Mouse (Mus musculus) limb, embryonic 10.5 days (tissue): ENCODE measurements at regions not wholly inside any gene's neighbourhood (a gene's known extent, or its start where the extent isn't known, plus 50 kb on each side); places are given as distances from the start of the nearest gene placed in this dataset.
A peak's percentile ranks its signal among the peaks of the same experiment; 100 is the strongest.

Experiments used
- DNase-seq: peaks from one replicate; pipeline ENCODE4 v3.0.0-alpha.2; 2017; ENCODE audit warnings: low spot score
- H3K27ac ChIP-seq: fragments of 300-500 bp; sonication (generic); 2 replicates; pipeline ENCODE4 v1.5.1; 2016; ENCODE audit warnings: mild to moderate bottlenecking
- H3K27me3 ChIP-seq: fragments of 300-500 bp; sonication (generic); 2 replicates; pipeline ENCODE4 v1.6.1; 2016; ENCODE audit warnings: low read depth, mild to moderate bottlenecking; ENCODE audit not compliant: poor library complexity, severe bottlenecking
- H3K36me3 ChIP-seq: fragments of 300-500 bp; sonication (generic); 2 replicates; pipeline ENCODE4 v1.6.1; 2016; ENCODE audit warnings: mild to moderate bottlenecking, moderate library complexity
- H3K4me1 ChIP-seq: fragments of 300-500 bp; sonication (generic); 2 replicates; pipeline ENCODE4 v1.6.1; 2016
- H3K4me3 ChIP-seq: fragments of 300-500 bp; sonication (generic); 2 replicates; pipeline ENCODE4 v1.5.1; 2016; ENCODE audit warnings: mild to moderate bottlenecking, moderate library complexity
- H3K9me3 ChIP-seq: fragments of 300-500 bp; sonication (generic); replicated peaks from 2 replicates; pipeline ENCODE4 v1.6.1; 2016; ENCODE audit warnings: mild to moderate bottlenecking
- WGBS: fragments of 180-500 bp; shearing (Covaris S2); methylation state at CpG from one replicate; pipeline ENCODE4 v1.1.7; 2016; 5-methylcytosine and 5-hydroxymethylcytosine counted together

DNA sequence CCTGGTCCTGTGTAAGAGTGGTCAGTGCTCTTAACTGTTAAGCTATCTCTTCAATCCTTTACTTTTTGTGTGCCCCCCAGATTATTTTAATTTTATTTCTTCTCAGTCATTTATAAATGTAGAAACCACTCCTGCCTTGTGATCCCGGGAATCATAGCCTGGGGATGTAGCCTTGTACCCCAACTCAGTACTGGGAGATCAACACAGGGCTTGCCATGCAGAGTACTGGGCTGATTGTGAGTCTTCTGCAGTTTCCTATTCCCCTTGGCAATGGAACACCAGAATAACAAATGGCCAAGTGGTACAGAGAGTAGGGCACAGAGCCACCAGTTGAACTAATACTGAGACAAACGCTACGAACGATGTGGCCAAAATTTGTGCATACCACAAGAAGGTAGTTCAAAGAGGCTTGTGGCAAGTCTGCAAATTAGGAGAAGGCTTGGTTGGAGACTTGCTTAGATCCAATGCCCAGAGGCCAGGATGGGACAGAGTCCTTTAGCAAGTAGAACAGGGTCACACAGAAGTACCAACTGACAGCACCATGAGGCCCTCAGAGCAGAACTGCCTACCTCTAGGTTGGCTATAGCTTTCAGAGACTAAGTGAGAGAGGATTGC, 151.9 kb downstream of the Qrsl1 start:
- Histone ChIP-seq H3K4me3 (no peak overlapping the region), H3K27ac (no peak overlapping the region), H3K36me3 (no peaks in the 10 kb centered on the region), H3K27me3 (no peaks in the 10 kb centered on the region), H3K9me3 (no peaks in the 10 kb centered on the region), H3K4me1 (peaks cover 13% of the 10 kb centered on the region)
- no peak for DNase-seq
- WGBS, result 95% methylated on average over 4 of the region's 4 CpGs

DNA sequence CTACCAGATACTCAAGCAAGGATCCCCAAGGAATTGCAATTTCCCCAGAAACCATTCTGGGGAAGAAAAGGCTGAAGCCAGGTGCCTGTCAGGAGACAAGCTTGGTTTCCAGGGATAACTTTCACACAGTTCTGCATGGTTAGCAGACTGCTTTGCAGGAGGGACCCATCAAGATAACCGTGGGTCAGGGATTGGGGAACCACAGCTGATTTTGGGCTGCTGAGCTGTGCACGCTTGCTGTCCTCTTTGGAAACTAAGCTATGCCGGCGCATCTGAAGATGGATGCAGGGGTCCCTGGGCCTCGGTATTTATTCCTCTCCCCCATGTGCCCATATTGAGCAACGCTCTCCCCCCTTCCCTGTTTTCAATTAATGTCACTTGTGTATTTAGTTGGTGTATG, 151.1 kb downstream of the Qrsl1 start:
- Histone ChIP-seq H3K36me3 (no peaks in the 10 kb centered on the region), H3K27ac (peak overlapping the region; percentile 58), H3K9me3 (no peaks in the 10 kb centered on the region), H3K27me3 (no peaks in the 10 kb centered on the region), H3K4me3 (no peak overlapping the region), H3K4me1 (peaks cover 13% of the 10 kb centered on the region)
- DNase-seq, result no peak
- WGBS, result 86% methylated on average over 6 of the region's 6 CpGs

- Histone ChIP-seq H3K27me3 (no peaks in the 10 kb centered on the region), H3K4me1 (peaks cover 13% of the 10 kb centered on the region), H3K9me3 (no peaks in the 10 kb centered on the region), H3K27ac (peak overlapping the region; percentile 58), H3K36me3 (no peaks in the 10 kb centered on the region), H3K4me3 (no peak overlapping the region)
- 84% methylated on average over 10 of the region's 10 CpGs for WGBS
- no peak for DNase-seq
These were observed 150.7 kb downstream of the Qrsl1 start for GRCm38 (mm10) chr10:43750854-43751253.

DNA sequence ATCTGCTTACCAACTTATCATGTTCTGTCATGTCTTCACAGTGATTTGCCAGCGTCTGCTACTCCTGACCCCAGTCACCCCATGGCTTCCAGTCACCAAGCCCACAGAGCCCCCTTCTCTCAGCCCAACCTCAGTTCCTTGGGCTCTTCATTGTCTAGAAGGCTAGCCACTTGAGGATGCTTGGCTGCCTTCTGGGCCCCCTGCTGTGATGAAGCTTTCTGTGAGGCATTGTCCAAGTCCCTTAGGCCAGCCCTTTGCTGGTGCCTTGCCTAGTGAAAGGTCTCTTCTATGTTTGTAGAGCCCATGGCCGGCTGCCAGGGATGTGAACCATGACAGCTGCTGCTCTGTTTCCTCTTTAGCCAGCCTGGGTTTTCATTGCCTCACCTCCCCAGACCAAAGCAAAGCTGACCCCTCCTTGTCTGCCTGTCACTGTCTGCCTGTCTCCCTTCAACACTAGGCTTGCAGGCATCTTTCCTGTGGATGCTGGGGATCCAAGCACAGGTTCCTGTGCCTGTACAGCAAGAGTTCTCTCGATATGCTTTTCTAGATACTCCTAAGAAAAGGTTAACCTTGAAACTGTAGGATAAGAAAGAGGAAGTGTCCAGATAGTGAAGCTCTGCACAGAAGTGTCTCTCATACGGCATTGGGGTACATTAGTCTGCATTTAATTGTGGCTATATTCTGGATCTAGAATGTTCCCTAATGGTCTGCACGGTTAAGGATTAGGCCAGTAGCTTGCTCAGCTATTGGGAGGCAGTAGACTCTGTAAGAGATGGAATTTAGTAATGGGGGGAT, 149.5 kb downstream of the Qrsl1 start:
- 74% methylated on average over 5 of the region's 5 CpGs for WGBS
- Histone ChIP-seq H3K27ac (peak overlapping the region; percentile 53; the same call in 1 of the 2 replicates), H3K36me3 (no peaks in the 10 kb centered on the region), H3K9me3 (no peaks in the 10 kb centered on the region), H3K4me1 (peaks cover 13% of the 10 kb centered on the region), H3K4me3 (no peak overlapping the region), H3K27me3 (no peaks in the 10 kb centered on the region)
- DNase-seq, result no peak

DNA sequence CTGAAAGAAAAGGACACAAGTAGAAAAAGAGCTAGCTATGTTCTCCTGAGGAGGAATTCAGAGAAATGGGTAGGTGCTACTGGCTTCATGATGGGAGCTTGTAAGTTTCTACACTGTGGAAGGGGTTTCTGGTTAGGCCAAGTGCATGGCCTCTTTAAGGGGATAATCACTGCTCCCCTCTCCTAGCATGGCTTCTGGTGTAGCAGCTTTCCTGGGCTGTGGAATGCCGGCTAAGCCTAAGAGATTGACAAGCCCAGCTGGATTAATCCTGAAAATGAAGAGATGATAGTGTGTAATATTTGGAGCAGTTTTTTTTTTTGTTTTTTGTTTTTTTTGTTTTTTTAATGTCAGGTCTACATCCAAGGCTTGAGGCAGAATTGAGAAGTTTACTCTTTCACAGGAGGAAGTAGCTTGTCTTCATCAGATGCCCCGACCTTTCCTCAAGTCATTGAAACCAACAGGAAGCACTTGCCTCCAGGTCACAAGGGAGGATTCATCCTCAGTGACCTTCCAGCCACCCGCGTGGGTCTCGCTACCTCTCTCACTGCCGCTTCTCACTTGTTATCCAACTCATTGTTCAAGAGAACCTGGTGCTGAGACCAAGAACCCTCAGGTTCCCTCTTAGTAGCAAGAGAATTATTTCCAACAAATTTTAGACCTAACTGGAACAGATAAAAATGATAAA, 144.5 kb downstream of the Qrsl1 start:
- WGBS, result 79% methylated on average over 6 of the region's 6 CpGs

DNA sequence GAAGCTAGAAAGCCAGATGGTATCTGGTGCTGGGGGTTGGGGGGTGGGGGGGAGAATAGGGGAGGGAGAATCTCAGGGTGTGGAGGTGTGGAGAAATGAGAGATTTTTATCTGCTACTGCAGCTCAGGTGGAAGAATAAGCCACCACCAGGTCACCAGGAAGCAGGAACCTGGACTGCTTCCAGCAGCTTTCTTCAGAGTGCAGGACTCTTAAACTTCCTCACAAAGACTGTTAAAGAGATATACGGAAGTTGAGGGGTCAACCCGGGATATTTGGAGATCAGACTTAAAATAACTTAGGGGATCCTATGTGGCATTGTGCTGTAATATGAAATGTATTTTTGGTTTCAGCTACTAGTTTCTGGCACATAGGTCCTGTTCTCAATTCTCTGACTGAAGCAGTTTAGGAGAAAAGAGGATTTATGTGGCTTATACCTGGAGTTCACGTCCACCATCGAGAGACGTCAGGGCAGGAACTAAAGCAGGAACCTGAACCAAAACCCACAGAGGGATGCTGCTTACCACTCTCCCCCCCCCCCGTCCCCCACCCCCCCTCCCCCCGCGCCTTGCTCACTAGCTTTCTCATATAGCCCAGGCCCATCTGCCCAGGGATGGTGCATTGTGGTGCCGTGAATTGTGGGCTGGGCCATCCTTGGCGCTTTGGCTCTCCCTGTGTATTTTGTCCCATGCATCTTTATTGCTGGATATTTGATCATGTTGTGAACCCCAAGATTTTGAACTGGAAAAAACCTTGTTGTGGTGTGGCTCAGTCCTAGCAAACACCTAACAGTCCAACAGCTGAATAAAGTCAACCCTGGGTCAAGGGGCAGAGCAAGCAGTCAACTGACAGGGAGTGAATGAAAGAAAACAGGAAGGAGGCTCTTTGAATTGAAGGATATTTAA, 143.2 kb downstream of the Qrsl1 start:
- 88% methylated on average over 10 of the region's 10 CpGs for WGBS

More for the DNA sequence above, 144.5 kb downstream of the Qrsl1 start:
- Histone ChIP-seq H3K36me3 (no peaks in the 10 kb centered on the region), H3K9me3 (no peaks in the 10 kb centered on the region), H3K4me3 (no peak overlapping the region), H3K27me3 (no peaks in the 10 kb centered on the region), H3K27ac (no peak overlapping the region), H3K4me1 (peaks cover 9% of the 10 kb centered on the region)
- DNase-seq, result no peak

GRCm38 (mm10) chr10:43759186-43759905, 142.2 kb downstream of the Qrsl1 start:
- H3K4me3 ChIP-seq, result no peak overlapping the region
- H3K27ac ChIP-seq, result no peak overlapping the region; the same call in 1 of the 2 replicates
- 90% methylated on average over 14 of the region's 14 CpGs for WGBS
- H3K36me3 ChIP-seq, result no peaks in the 10 kb centered on the region
- H3K27me3 ChIP-seq, result no peaks in the 10 kb centered on the region
- DNase-seq, result no peak
- no peaks in the 10 kb centered on the region for H3K9me3 ChIP-seq
- peaks cover 18% of the 10 kb centered on the region for H3K4me1 ChIP-seq

More for the DNA sequence above, 143.2 kb downstream of the Qrsl1 start:
- no peak for DNase-seq
- no peaks in the 10 kb centered on the region for H3K27me3 ChIP-seq
- no peaks in the 10 kb centered on the region for H3K36me3 ChIP-seq
- H3K27ac ChIP-seq, result no peak overlapping the region
- H3K4me1 ChIP-seq, result peaks cover 18% of the 10 kb centered on the region
- H3K4me3 ChIP-seq, result no peak overlapping the region
- H3K9me3 ChIP-seq, result no peaks in the 10 kb centered on the region

DNA sequence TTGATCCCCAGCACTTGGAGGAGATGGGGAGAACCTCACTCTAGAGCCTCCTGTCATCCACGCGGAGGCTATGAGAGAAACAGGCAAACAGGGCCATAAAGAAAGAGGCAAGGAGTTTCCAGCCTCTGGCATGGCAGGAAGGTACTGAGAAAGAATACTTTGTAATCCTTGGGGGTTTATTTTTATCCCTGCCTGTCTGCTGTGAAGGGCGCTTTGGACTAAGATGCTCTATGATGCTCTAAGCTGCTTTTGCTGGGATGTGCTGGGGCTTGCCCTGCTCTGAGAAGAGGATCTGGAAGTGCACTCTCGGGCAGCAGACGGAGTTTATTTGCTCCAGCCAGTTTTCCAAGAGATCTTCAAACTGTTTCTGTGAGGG, 141.7 kb downstream of the Qrsl1 start:
- Histone ChIP-seq H3K9me3 (no peaks in the 10 kb centered on the region), H3K27ac (no peak overlapping the region), H3K27me3 (no peaks in the 10 kb centered on the region), H3K4me1 (peaks cover 21% of the 10 kb centered on the region), H3K4me3 (no peak overlapping the region), H3K36me3 (no peaks in the 10 kb centered on the region)
- WGBS, result 84% methylated on average over 5 of the region's 5 CpGs
- DNase-seq, result no peak

DNA sequence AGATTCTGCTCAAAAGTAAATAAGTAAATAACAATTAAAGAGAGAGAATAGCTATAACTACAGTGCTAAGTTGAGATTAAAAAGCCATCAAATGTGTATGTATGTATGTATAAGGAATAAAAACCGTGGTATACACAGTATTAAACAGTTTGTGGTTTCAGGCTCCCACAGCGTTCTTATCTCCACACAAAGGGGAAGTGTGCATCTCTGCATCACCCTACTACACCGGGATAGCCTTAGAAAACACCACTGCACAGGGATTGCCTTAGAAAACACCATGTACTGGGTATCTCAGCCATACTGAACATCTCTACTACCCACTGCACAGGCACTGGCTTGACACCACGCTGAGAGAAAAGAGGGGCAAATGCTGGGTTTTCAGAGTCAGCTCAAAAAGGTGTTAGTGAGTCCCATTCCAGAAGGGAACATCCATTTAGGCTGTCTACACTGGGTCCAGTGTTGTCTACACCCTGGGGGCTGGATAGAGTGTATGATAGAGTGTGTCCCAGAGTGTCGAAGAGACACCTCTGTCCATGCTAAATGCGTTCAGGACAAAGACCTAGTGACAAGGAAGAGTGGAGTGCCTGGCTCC, 139.5 kb downstream of the Qrsl1 start:
- no peak for DNase-seq
- 87% methylated on average over 6 of the region's 6 CpGs for WGBS
- no peaks in the 10 kb centered on the region for H3K27me3 ChIP-seq
- H3K4me1 ChIP-seq, result peaks cover 35% of the 10 kb centered on the region
- no peak overlapping the region for H3K4me3 ChIP-seq
- H3K9me3 ChIP-seq, result no peaks in the 10 kb centered on the region
- H3K27ac ChIP-seq, result no peak overlapping the region
- no peaks in the 10 kb centered on the region for H3K36me3 ChIP-seq

GRCm38 (mm10) chr10:43764581-43764980, 137.0 kb downstream of the Qrsl1 start:
- peaks cover 27% of the 10 kb centered on the region for H3K4me1 ChIP-seq
- H3K27ac ChIP-seq, result no peak overlapping the region
- H3K27me3 ChIP-seq, result no peaks in the 10 kb centered on the region
- peak; percentile 18 for DNase-seq
- no peaks in the 10 kb centered on the region for H3K9me3 ChIP-seq
- H3K36me3 ChIP-seq, result no peaks in the 10 kb centered on the region
- H3K4me3 ChIP-seq, result no peak overlapping the region
- WGBS, result 93% methylated on average over 3 of the region's 3 CpGs

- Histone ChIP-seq H3K4me1 (peaks cover 27% of the 10 kb centered on the region), H3K27me3 (no peaks in the 10 kb centered on the region), H3K9me3 (no peaks in the 10 kb centered on the region), H3K4me3 (no peak overlapping the region), H3K36me3 (no peaks in the 10 kb centered on the region), H3K27ac (no peak overlapping the region)
- WGBS, result 85% methylated on average over 1 of the region's 1 CpGs
- no peak for DNase-seq
These were observed 136.3 kb downstream of the Qrsl1 start for GRCm38 (mm10) chr10:43765275-43765674.
